Mouse (Mus musculus): ENCODE measurements at regions not wholly inside any gene's neighbourhood (a gene's known extent, or its start where the extent isn't known, plus 50 kb on each side); places are given as distances from the start of the nearest gene placed in this dataset.

DNA sequence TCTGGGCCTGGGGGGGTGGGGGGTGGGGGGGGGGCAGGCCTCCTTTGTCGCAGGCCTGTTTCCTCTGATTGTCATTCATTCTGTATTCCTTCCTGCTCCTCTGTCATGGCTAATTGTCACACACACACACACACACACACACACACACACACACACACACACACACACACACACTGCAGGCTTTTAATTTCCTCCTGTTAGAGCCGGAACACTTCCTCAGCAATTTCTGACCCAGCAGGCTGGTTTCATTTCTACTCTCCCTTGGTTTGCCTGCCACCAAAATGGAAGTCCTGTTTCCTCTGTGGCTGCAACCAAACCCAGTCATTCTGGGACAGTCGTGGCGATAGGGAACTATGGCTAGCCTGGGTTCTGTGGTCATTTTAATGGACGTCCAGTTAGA lies 61.8 kb upstream of the Arhgap29 start:
- DNase-seq (ENCODE audit: low spot score), result no peak
- Histone ChIP-seq H3K4me1 (replicated peaks; ENCODE audit: control insufficient read depth, insufficient read depth) (no peaks in the 10 kb centered on the region), H3K4me2 (replicated peaks; ENCODE audit: low read depth) (no peak overlapping the region), H3K27me3 (ENCODE audit: control insufficient read depth, insufficient read depth, low read length) (no peaks in the 10 kb centered on the region), H3K27ac (replicated peaks) (no peak overlapping the region), H3K4me3 (ENCODE audit: low read depth, low read length) (no peak overlapping the region), H3K9ac (ENCODE audit: low read length) (no peak overlapping the region), H3K36me3 (ENCODE audit: control insufficient read depth, insufficient read depth, low read length) (no peaks in the 10 kb centered on the region), H3K9me3 (ENCODE audit: control insufficient read depth, low read length) (no peaks in the 10 kb centered on the region)
- WGBS, result 49% methylated on average over 5 of the region's 5 CpGs
- no peak for ATAC-seq (ENCODE audit: low FRiP score, low TSS enrichment)
- TF ChIP-seq EP300 (optimal IDR thresholded peaks at IDR 0.05) (no peak), CTCF (IDR thresholded peaks at IDR 0.05; ENCODE audit: low read depth) (no peak)

DNA sequence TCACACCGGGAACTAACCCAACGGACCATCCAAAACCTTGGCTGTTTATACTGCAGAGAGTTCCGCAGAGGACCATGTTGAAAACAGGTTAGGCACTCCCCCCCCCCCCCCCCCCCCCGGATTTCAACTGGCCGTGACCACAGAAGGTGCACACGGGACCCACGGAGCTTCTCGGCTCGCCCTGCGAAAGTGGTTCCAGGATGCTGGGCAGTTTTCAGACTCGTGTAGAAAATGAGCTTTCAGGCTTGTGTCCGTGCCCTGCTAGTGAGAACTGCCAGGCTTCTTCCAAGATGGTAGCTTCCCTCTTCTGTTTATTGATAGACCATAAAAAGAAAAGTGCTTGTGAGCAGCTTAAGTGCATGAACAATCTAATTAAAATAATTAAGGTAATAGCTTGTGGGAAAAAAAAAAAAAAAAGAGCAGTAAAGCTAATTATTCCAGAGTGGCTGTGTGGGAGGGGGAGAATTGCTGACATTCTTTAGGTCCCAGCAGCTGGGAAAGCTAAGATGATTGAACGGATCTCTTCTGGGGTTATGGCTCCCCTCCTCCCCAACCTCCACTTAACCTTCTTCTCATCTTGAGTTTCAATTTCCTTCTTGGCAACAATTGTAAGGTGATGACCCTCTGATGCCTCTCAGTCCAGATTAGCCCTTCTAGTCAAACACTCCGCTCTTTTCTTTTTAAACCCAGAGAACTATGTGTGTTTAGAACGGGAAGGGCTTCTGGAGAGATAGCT lies 65.3 kb upstream of the Arhgap29 start:
- ATAC-seq (ENCODE audit: low FRiP score, low TSS enrichment), result no peak
- peak overlapping the region; percentile 14 for H3K4me2 ChIP-seq (replicated peaks; ENCODE audit: low read depth)
- no peak overlapping the region for H3K27ac ChIP-seq (replicated peaks)
- no peaks in the 10 kb centered on the region for H3K9me3 ChIP-seq (ENCODE audit: control insufficient read depth, low read length)
- H3K4me1 ChIP-seq (replicated peaks; ENCODE audit: control insufficient read depth, insufficient read depth), result no peaks in the 10 kb centered on the region
- no peaks in the 10 kb centered on the region for H3K36me3 ChIP-seq (ENCODE audit: control insufficient read depth, insufficient read depth, low read length)
- DNase-seq (ENCODE audit: low spot score), result no peak
- H3K9ac ChIP-seq (ENCODE audit: low read length), result no peak overlapping the region
- WGBS, result 30% methylated on average over 13 of the region's 15 CpGs
- no peak overlapping the region for H3K4me3 ChIP-seq (ENCODE audit: low read depth, low read length)
- no peaks in the 10 kb centered on the region for H3K27me3 ChIP-seq (ENCODE audit: control insufficient read depth, insufficient read depth, low read length)
- TF ChIP-seq EP300 (optimal IDR thresholded peaks at IDR 0.05) (no peak), CTCF (IDR thresholded peaks at IDR 0.05; ENCODE audit: low read depth) (no peak)

DNA sequence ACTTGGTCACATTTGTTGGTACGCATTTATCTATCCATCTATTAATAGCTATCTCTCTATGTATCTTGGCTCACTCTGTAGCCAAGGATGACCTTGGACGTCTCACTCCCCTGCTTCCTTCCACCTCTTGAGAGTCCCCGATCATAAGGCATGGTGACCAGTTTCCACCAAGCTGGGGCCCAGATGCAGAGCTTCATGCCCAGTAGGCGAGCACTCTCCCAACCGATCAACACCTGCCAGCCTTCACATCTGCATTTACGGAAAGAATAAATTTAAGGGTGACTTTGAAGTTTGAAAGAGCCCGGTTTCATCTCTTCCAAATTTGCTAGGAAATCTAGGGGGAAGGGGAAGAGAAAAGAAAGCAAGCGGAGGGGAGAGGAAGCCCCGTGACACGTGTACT lies 66.0 kb upstream of the Arhgap29 start:
- Histone ChIP-seq H3K4me3 (ENCODE audit: low read depth, low read length) (no peak overlapping the region), H3K9ac (ENCODE audit: low read length) (no peak overlapping the region)

DNA sequence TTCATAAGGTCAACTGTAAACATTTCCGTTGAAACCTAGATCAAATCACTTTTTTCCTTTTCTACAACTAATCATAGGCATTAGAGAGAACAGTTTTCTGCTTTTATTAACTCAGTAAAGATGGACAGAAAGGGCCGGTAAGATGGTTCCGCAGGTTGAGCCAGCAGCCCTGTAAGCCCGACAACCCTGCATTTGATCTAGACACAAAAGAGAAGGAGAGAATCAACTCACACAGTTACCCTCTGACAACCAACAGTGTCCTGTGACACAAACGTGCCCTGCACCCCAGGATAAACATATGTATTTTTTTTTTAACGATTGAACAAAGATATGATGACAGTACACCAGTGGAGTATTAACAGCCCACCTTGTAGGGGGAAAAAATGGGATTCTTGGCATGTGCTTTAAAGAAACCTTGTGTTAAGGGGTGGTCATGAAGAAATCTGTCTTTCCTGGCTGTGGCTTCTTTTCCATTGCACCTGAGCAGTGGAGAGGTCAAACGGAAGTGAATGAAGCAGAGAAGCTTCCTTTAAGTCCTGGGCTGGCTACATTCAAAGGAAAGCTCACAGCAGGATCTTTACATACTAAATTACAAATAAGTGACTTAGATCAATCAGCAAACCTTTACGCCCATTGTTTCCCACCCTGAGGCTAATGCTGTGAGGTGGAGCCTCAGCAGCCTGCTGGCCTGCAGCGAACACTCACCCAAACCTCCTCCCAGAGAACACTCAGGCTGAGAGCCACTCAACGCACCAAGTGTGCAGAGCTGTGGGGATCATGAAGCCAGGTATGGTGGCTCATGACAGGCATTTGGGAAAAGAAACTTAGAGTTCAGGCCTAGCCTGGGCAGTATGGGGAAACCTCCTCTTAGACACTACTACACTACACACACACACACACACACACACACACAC lies 66.8 kb upstream of the Arhgap29 start:
- H3K27me3 ChIP-seq (ENCODE audit: control insufficient read depth, insufficient read depth, low read length), result no peaks in the 10 kb centered on the region
- no peak overlapping the region for H3K4me3 ChIP-seq (ENCODE audit: low read depth, low read length)
- no peaks in the 10 kb centered on the region for H3K36me3 ChIP-seq (ENCODE audit: control insufficient read depth, insufficient read depth, low read length)
- H3K9me3 ChIP-seq (ENCODE audit: control insufficient read depth, low read length), result no peaks in the 10 kb centered on the region
- H3K9ac ChIP-seq (ENCODE audit: low read length), result no peak overlapping the region
- WGBS, result 24% methylated on average over 10 of the region's 10 CpGs
- no peaks in the 10 kb centered on the region for H3K4me1 ChIP-seq (replicated peaks; ENCODE audit: control insufficient read depth, insufficient read depth)
- no peak for TF ChIP-seq EP300 (optimal IDR thresholded peaks at IDR 0.05)
- TF ChIP-seq CTCF (IDR thresholded peaks at IDR 0.05; ENCODE audit: low read depth), result no peak
- no peak overlapping the region for H3K4me2 ChIP-seq (replicated peaks; ENCODE audit: low read depth)
- DNase-seq (ENCODE audit: low spot score) (no peak), ATAC-seq (ENCODE audit: low FRiP score, low TSS enrichment) (peak; percentile 28; the same call in 1 of the 2 replicates)
- 0 out of 2 replicates have a peak overlapping the region, but pooled peaks have one; percentile 13 for H3K27ac ChIP-seq (replicated peaks)

More for the DNA sequence above, 66.0 kb upstream of the Arhgap29 start:
- Histone ChIP-seq H3K27me3 (ENCODE audit: control insufficient read depth, insufficient read depth, low read length) (no peaks in the 10 kb centered on the region), H3K4me1 (replicated peaks; ENCODE audit: control insufficient read depth, insufficient read depth) (no peaks in the 10 kb centered on the region), H3K9me3 (ENCODE audit: control insufficient read depth, low read length) (no peaks in the 10 kb centered on the region), H3K36me3 (ENCODE audit: control insufficient read depth, insufficient read depth, low read length) (no peaks in the 10 kb centered on the region), H3K27ac (replicated peaks) (no peak overlapping the region), H3K4me2 (replicated peaks; ENCODE audit: low read depth) (peak overlapping the region; percentile 14)
- TF ChIP-seq EP300 (optimal IDR thresholded peaks at IDR 0.05) (no peak), CTCF (IDR thresholded peaks at IDR 0.05; ENCODE audit: low read depth) (no peak)
- no peak for ATAC-seq (ENCODE audit: low FRiP score, low TSS enrichment)
- WGBS, result 68% methylated on average over 10 of the region's 10 CpGs
- DNase-seq (ENCODE audit: low spot score), result no peak

DNA sequence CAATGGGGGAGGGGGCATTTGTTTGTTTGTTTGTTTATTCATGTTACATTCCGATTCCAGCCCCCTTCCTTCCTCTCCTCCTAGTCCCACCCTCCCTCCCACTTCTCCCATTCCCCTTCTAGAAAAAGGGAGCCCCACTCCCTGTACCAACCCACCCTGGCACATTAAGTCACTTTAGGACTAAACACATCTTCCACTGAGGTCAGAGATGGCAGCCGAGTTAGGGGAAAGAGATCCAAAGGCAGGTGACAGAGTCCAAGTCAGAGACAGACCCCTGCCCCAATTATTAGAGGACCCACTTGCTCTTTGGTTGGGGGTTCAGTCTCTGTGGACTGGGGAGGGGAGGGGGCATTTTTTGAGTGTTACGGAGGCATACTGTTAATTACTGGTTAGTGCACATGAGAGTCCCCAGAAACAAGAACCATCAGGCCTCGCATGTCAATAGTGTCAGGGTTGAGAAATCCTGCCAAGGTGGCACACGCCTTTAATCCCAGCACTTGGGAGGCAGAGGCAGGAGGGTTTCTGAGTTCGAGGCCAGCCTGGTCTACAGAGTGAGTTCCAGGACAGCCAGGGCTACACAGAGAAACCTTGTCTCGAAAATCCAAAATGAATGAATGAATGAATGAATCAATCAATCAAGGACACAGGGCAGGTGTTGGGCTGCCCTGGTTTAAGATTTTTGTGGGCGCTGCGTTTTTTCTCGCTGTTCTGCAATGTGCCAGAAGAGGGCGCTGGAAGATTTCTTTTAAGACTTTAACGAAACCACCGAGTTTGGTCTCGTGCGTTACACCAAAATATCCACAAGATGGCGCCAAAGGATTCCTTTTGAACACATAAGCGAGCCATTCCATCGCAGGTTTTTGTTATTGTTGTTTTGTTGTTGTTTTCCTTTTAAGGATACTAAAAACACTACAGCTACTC lies 67.8 kb upstream of the Arhgap29 start:
- WGBS, result 20% methylated on average over 18 of the region's 18 CpGs

More for the DNA sequence above, 67.8 kb upstream of the Arhgap29 start:
- Histone ChIP-seq H3K36me3 (ENCODE audit: control insufficient read depth, insufficient read depth, low read length) (no peaks in the 10 kb centered on the region), H3K27ac (replicated peaks) (no peak overlapping the region), H3K4me2 (replicated peaks; ENCODE audit: low read depth) (no peak overlapping the region), H3K9me3 (ENCODE audit: control insufficient read depth, low read length) (no peaks in the 10 kb centered on the region), H3K4me1 (replicated peaks; ENCODE audit: control insufficient read depth, insufficient read depth) (no peaks in the 10 kb centered on the region), H3K4me3 (ENCODE audit: low read depth, low read length) (no peak overlapping the region), H3K9ac (ENCODE audit: low read length) (no peak overlapping the region), H3K27me3 (ENCODE audit: control insufficient read depth, insufficient read depth, low read length) (no peaks in the 10 kb centered on the region)
- ATAC-seq (ENCODE audit: low FRiP score, low TSS enrichment), result peak; percentile 56
- TF ChIP-seq CTCF (IDR thresholded peaks at IDR 0.05; ENCODE audit: low read depth) (peak; percentile 96), EP300 (optimal IDR thresholded peaks at IDR 0.05) (no peak)
- DNase-seq (ENCODE audit: low spot score), result peak; percentile 85
